ENCODE assay signal across 10 mouse cellular contexts in genomic region chr9:107252164-107252563, GRCm38 (mm10). TPM values are rescaled to one million over a fixed set of nuclear protein-coding genes. Genes with fewer than 3 reads are reported as not detected.
A peak's percentile ranks its signal among the peaks of the same experiment; 100 is the strongest.
DNase-seq lines count a peak whose midpoint lies in the region; TF ChIP-seq lines count a peak whose summit lies in the region.
"Had no signal": no experiment of that assay in that cellular context is flagged by ENCODE, and none has a peak within 500 bp of the region (broad histone marks: within the 10 kb centered on the region; RNA-seq: fewer than 3 reads in every experiment).

No protein-coding gene starts in this region.

- peak overlapping the region; percentile 72 for H3K27ac ChIP-seq in layer of hippocampus, adult 2 months
- H3K27ac ChIP-seq: heart, adult 2 months; macrophage had no signal

- H3K4me3 ChIP-seq in layer of hippocampus, adult 2 months, result no peak overlapping the region
- H3K4me3 ChIP-seq: heart, adult 2 months had no signal

- TF ChIP-seq CTCF in layer of hippocampus, adult 2 months (conservative IDR thresholded peaks at IDR 0.05), result no peak

- intact Hi-C loops in left cerebral cortex, postnatal 10 days (cut with DNase I), result no loop called here

- peak; percentile 65 to 77 for DNase-seq in cerebellum, postnatal 14 days
- no peak for DNase-seq in cerebellum, adult 11 months
- peak in 1 of 2 experiments; percentile 37 for DNase-seq in layer of hippocampus, adult 2 months (ENCODE audit: low spot score in 2 of 2)
- no peak for DNase-seq in layer of hippocampus, postnatal 36 days
- DNase-seq in left cerebral cortex, postnatal 10 days (ENCODE audit: extremely low spot score in 1 of 2, low spot score in 2 of 2), result peak; percentile 65 to 83
- peak; percentile 87 to 89 for DNase-seq in right cerebral cortex, postnatal 10 days (ENCODE audit: low spot score in 2 of 2)
- DNase-seq in Muller cell, postnatal 12 days (ENCODE audit: inconsistent ontology term), result no peak
- no peak for DNase-seq in spleen, postnatal 14 days (ENCODE audit: low spot score in 2 of 2)
- DNase-seq: heart, adult 2 months had no signal

RNA-seq across cellular contexts. Expression of gene Dock3, which starts 20.5 kb away (rescaled TPM):
- total RNA-seq in layer of hippocampus, adult 2 months (2021), result 100 to 1,000 TPM; 111 to 112 TPM
- 100 to 1,000 TPM; 107 to 108 TPM for total RNA-seq in layer of hippocampus, postnatal 36 days (2021)
- total RNA-seq in left cerebral cortex, postnatal 10 days (2021), result 100 to 1,000 TPM; 168 to 173 TPM

RNA-seq across cellular contexts. Expression of gene Mapkapk3, which starts 37.5 kb away (rescaled TPM):
- 1 to 10 TPM; 2.2 to 2.3 TPM for total RNA-seq in layer of hippocampus, adult 2 months (2021)
- 1 to 10 TPM; 1.6 to 2.9 TPM for total RNA-seq in layer of hippocampus, postnatal 36 days (2021)
- 1 to 10 TPM; 1.9 to 2.7 TPM for total RNA-seq in left cerebral cortex, postnatal 10 days (2021)

RNA-seq across cellular contexts. Expression of gene Cish, which starts 43.7 kb away (rescaled TPM):
- total RNA-seq in layer of hippocampus, adult 2 months (2021), result 1 to 10 TPM; 3.0 to 3.7 TPM
- total RNA-seq in layer of hippocampus, postnatal 36 days (2021), result 1 to 10 TPM; 3.8 to 3.9 TPM
- total RNA-seq in left cerebral cortex, postnatal 10 days (2021), result 10 to 100 TPM in 1 of 2 experiments, 1 to 10 TPM in 1; 9.4 to 11.8 TPM

Comparison
In these comparisons a context has a peak if more than half of its experiments do, and no peak if none do; other contexts are left out.
1. DNase-seq: peak in cerebellum, postnatal 14 days (2 of 2), left cerebral cortex, postnatal 10 days (2 of 2) and right cerebral cortex, postnatal 10 days (2 of 2); none in cerebellum, adult 11 months (single experiment), layer of hippocampus, postnatal 36 days (0 of 2), Muller cell, postnatal 12 days (single experiment) and spleen, postnatal 14 days (0 of 2).